Mouse (Mus musculus) brain, embryonic 14.5 days (tissue): ENCODE measurements at regions not wholly inside any gene's neighbourhood (a gene's known extent, or its start where the extent isn't known, plus 50 kb on each side); places are given as distances from the start of the nearest gene placed in this dataset.

ENCODE experiments used
- CTCF ChIP-seq: fragments of 200-500 bp; IDR thresholded peaks from 2 replicates; pipeline ENCODE4 v1.5.1; 2012; ENCODE audit warnings: inconsistent platforms, mild to moderate bottlenecking, moderate library complexity, borderline replicate concordance; ENCODE audit not compliant: insufficient read depth, insufficient read length; ENCODE audit errors: extremely low read depth
- POLR2A ChIP-seq: fragments of 200-500 bp; IDR thresholded peaks from 2 replicates; pipeline ENCODE4 v1.6.1; 2012; ENCODE audit warnings: mild to moderate bottlenecking, inconsistent platforms, borderline replicate concordance; ENCODE audit not compliant: poor library complexity, insufficient read depth, insufficient read length, severe bottlenecking; ENCODE audit errors: extremely low read depth

GRCm38 (mm10) chr3:10574797-10575196 lies 239.3 kb upstream of the Gm38303 start:
- TF ChIP-seq CTCF (no peak), POLR2A (no peak)
